Mouse (Mus musculus): ENCODE measurements at regions not wholly inside any gene's neighbourhood (a gene's known extent, or its start where the extent isn't known, plus 50 kb on each side); places are given as distances from the start of the nearest gene placed in this dataset.

- no peak for DNase-seq
- intact Hi-C loops (cut with DNase I) = no loop called here
These were observed 482.1 kb upstream of the Kcnab2 start for GRCm38 (mm10) chr4:152959627-152960230.

GRCm38 (mm10) chr4:152953237-152953974, 475.7 kb upstream of the Kcnab2 start:
- intact Hi-C loops (cut with DNase I) = no loop called here
- no peak for DNase-seq

GRCm38 (mm10) chr4:152948956-152949355, 471.3 kb upstream of the Kcnab2 start:
- intact Hi-C loops (cut with DNase I) = no loop called here
- no peak for DNase-seq

- no peak for DNase-seq
- intact Hi-C loops (cut with DNase I) = no loop called here
These were observed 463.5 kb upstream of the Kcnab2 start for GRCm38 (mm10) chr4:152941159-152941558.

GRCm38 (mm10) chr4:152936614-152937013, 458.9 kb upstream of the Kcnab2 start:
- DNase-seq = no peak
- intact Hi-C loops (cut with DNase I) = no loop called here

GRCm38 (mm10) chr4:152935484-152935883, 457.8 kb upstream of the Kcnab2 start:
- DNase-seq = no peak
- intact Hi-C loops (cut with DNase I) = no loop called here

GRCm38 (mm10) chr4:152928422-152928985, 450.8 kb upstream of the Kcnab2 start:
- no peak for DNase-seq
- intact Hi-C loops (cut with DNase I) = no loop called here

GRCm38 (mm10) chr4:152920261-152920660, 442.6 kb upstream of the Kcnab2 start:
- intact Hi-C loops (cut with DNase I) = no loop called here
- DNase-seq = no peak

GRCm38 (mm10) chr4:152919851-152920250, 442.2 kb upstream of the Kcnab2 start:
- DNase-seq = no peak
- intact Hi-C loops (cut with DNase I) = no loop called here

GRCm38 (mm10) chr4:152916576-152916975, 438.9 kb upstream of the Kcnab2 start:
- intact Hi-C loops (cut with DNase I) = no loop called here
- no peak for DNase-seq

- no peak for DNase-seq
- intact Hi-C loops (cut with DNase I) = no loop called here
These were observed 435.8 kb upstream of the Kcnab2 start for GRCm38 (mm10) chr4:152913497-152913896.

GRCm38 (mm10) chr4:152912846-152913245, 435.2 kb upstream of the Kcnab2 start:
- no peak for DNase-seq
- intact Hi-C loops (cut with DNase I) = no loop called here

- peak; percentile 2 to 4 for DNase-seq
- intact Hi-C loops (cut with DNase I) = no loop called here
These were observed 430.6 kb upstream of the Kcnab2 start for GRCm38 (mm10) chr4:152908235-152908634.

GRCm38 (mm10) chr4:152902851-152903250, 425.2 kb upstream of the Kcnab2 start:
- DNase-seq = no peak
- intact Hi-C loops (cut with DNase I) = no loop called here

- DNase-seq = no peak
- intact Hi-C loops (cut with DNase I) = no loop called here
These were observed 422.4 kb upstream of the Kcnab2 start for GRCm38 (mm10) chr4:152900049-152900448.

- intact Hi-C loops (cut with DNase I) = no loop called here
- DNase-seq = no peak
These were observed 417.4 kb upstream of the Kcnab2 start for GRCm38 (mm10) chr4:152895076-152895475.

GRCm38 (mm10) chr4:152892997-152893396, 415.3 kb upstream of the Kcnab2 start:
- intact Hi-C loops (cut with DNase I) = no loop called here

GRCm38 (mm10) chr4:152889211-152889610, 411.5 kb upstream of the Kcnab2 start:
- DNase-seq = no peak
- intact Hi-C loops (cut with DNase I) = no loop called here

More at GRCm38 (mm10) chr4:152892997-152893396, 415.3 kb upstream of the Kcnab2 start:
- no peak for DNase-seq

GRCm38 (mm10) chr4:152888306-152888705, 410.6 kb upstream of the Kcnab2 start:
- DNase-seq = no peak
- intact Hi-C loops (cut with DNase I) = no loop called here

GRCm38 (mm10) chr4:152886773-152887172, 409.1 kb upstream of the Kcnab2 start:
- intact Hi-C loops (cut with DNase I) = no loop called here
- no peak for DNase-seq

- no peak for DNase-seq
- intact Hi-C loops (cut with DNase I) = no loop called here
These were observed 403.8 kb upstream of the Kcnab2 start for GRCm38 (mm10) chr4:152881433-152881930.

- intact Hi-C loops (cut with DNase I) = no loop called here
- DNase-seq = no peak
These were observed 402.7 kb upstream of the Kcnab2 start for GRCm38 (mm10) chr4:152880368-152880767.

Measured in heart, postnatal 36 days (tissue).